Mouse (Mus musculus) brain, embryonic 14.5 days (tissue): Measurements from ENCODE around the gene Gpr142.

ENCODE experiments used
- CTCF ChIP-seq: fragments of 200-500 bp; IDR thresholded peaks from 2 replicates; pipeline ENCODE4 v1.5.1; 2012; ENCODE audit warnings: inconsistent platforms, mild to moderate bottlenecking, moderate library complexity, borderline replicate concordance; ENCODE audit not compliant: insufficient read depth, insufficient read length; ENCODE audit errors: extremely low read depth
- POLR2A ChIP-seq: fragments of 200-500 bp; IDR thresholded peaks from 2 replicates; pipeline ENCODE4 v1.6.1; 2012; ENCODE audit warnings: mild to moderate bottlenecking, inconsistent platforms, borderline replicate concordance; ENCODE audit not compliant: poor library complexity, insufficient read depth, insufficient read length, severe bottlenecking; ENCODE audit errors: extremely low read depth

GRCm38 (mm10) chr11:114829499-114830432 lies 31.0 kb downstream of the Gpr142 start:
- no peak for TF ChIP-seq CTCF
- TF ChIP-seq POLR2A = no peak
